Mouse (Mus musculus): ENCODE data around the gene Asb2.

DNA sequence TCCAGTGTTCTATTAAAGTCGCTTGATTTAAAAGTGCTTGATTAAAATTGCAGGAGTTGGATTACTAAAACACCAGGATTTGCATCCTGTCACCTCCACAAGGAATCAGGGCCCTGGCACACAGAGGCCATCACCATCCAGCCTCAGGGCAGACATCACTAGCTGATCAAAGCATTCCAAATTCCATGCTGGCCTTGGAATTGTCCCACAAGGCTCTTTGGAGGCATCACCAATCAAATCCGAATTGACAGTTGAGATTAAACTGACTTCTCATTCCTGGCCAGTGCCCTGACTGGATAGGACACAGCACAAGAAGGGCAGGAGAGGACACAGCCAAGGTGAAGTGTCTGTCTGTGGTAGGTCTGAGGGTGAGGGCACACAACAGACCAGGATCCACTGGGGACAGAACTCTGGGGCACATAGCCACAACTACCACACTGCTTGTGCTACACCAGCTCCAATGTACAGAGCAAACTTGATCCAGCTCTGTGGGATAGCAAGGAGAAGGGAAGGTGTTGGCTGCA is 45.0 kb downstream of the Asb2 start, which contains the start of gene Fam181a:
- TF ChIP-seq CTCF (IDR thresholded peaks at IDR 0.05; ENCODE audit: insufficient read depth, low read length): no peak
- TF ChIP-seq POLR2A (IDR thresholded peaks at IDR 0.05; ENCODE audit: borderline replicate concordance, extremely low read depth, low read depth, low read length): no peak
